Mouse (Mus musculus): Measurements from ENCODE around the gene Car15.

DNA sequence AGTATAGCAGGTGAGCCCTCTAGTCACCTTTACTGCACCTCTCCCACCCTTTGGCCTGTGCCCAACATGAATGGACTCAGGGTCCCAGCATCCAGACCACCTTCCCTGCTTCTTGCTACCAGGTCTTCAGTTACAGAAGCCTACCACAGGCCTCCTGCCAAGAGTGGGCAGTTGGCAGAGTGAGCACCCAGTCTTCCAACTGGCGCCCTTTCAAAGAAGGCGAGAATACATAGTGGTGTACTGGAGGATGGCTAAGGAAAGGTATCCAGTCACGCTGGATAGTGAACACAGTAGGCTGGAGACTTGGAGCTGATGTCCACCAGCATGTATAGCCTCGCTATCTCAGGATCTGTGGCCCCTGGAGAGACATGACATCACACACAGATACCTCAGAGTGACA lies 44.1 kb downstream of the Car15 start:
- TF ChIP-seq POLR2A (IDR thresholded peaks at IDR 0.05; ENCODE audit: extremely low read depth, insufficient read depth, low read length) (no peak), CTCF (IDR thresholded peaks at IDR 0.05; ENCODE audit: low read depth, low read length) (no peak)

Data from liver, adult 2 months (tissue).